Mouse (Mus musculus) small intestine, adult 2 months (tissue): ENCODE data around the gene Yme1l1.

Experiments
- CTCF ChIP-seq: fragments of 200-500 bp; IDR thresholded peaks from 2 replicates; pipeline ENCODE4 v1.5.1; 2012; ENCODE audit warnings: low read depth, mild to moderate bottlenecking, control low read depth, inconsistent platforms, low read length, moderate library complexity, mixed read lengths; ENCODE audit not compliant: insufficient replicate concordance, insufficient read length; ENCODE audit errors: extremely low read depth
- POLR2A ChIP-seq: fragments of 200-500 bp; IDR thresholded peaks from 2 replicates; pipeline ENCODE4 v1.6.1; 2012; ENCODE audit warnings: low read depth, mild to moderate bottlenecking, control low read depth, inconsistent platforms, low read length, moderate library complexity

GRCm38 (mm10) chr2:23172305-23172704 is 16.1 kb downstream of the Yme1l1 start:
- TF ChIP-seq CTCF, result no peak
- no peak for TF ChIP-seq POLR2A
